Mouse (Mus musculus): ENCODE measurements around the gene Lcmt2.
"Not testable (repeated sequence)": the region's sequence is repeated elsewhere in the genome, so short reads cannot be mapped to it uniquely, and the experiment has no call there.

Gene Lcmt2

GRCm38 (mm10) chr2:121140018-121140882 lies at the start of gene Lcmt2, which contains the start of gene Adal:
Gene Lcmt2, minus strand, starts transcription at chr2:121140653.
Gene Adal, plus strand, starts transcription at chr2:121140428.
- no peak for DNase-seq (ENCODE audit: extremely low read depth, low read depth, low spot score)

- no peak for DNase-seq (ENCODE audit: extremely low read depth, low read depth, low spot score)
These were observed 48.1 kb upstream of the Lcmt2 start for GRCm38 (mm10) chr2:121188530-121188929.

- no peak for DNase-seq (ENCODE audit: extremely low read depth, low read depth, low spot score)
These were observed 43.7 kb upstream of the Lcmt2 start for GRCm38 (mm10) chr2:121184142-121184541.

GRCm38 (mm10) chr2:121183431-121183830 lies 43.0 kb upstream of the Lcmt2 start:
- no peak for DNase-seq (ENCODE audit: extremely low read depth, low read depth, low spot score)

- DNase-seq (ENCODE audit: extremely low read depth, low read depth, low spot score), result no peak
These were observed 38.5 kb upstream of the Lcmt2 start for GRCm38 (mm10) chr2:121178828-121179479.

- DNase-seq (ENCODE audit: extremely low read depth, low read depth, low spot score), result no peak
These were observed 30.7 kb upstream of the Lcmt2 start, which contains the start of gene Zscan29 for GRCm38 (mm10) chr2:121170980-121171742. Gene Zscan29, minus strand, starts transcription at chr2:121171125.

GRCm38 (mm10) chr2:121170481-121170971 lies 30.1 kb upstream of the Lcmt2 start, which contains the start of gene Tubgcp4:
Gene Tubgcp4, plus strand, starts transcription at chr2:121170654.
- DNase-seq (ENCODE audit: extremely low read depth, low read depth, low spot score), result no peak

- no peak for DNase-seq (ENCODE audit: extremely low read depth, low read depth, low spot score)
These were observed 29.4 kb upstream of the Lcmt2 start for GRCm38 (mm10) chr2:121169902-121170301.

- DNase-seq (ENCODE audit: extremely low read depth, low read depth, low spot score), result no peak
These were observed 28.7 kb upstream of the Lcmt2 start for GRCm38 (mm10) chr2:121169173-121169572.

- DNase-seq (ENCODE audit: extremely low read depth, low read depth, low spot score), result no peak
These were observed 12.6 kb upstream of the Lcmt2 start for GRCm38 (mm10) chr2:121153100-121153499.

- DNase-seq (ENCODE audit: extremely low read depth, low read depth, low spot score), result no peak
These were observed 9.2 kb upstream of the Lcmt2 start for GRCm38 (mm10) chr2:121149679-121150078.

GRCm38 (mm10) chr2:121142415-121142814 lies 2.0 kb upstream of the Lcmt2 start:
- DNase-seq (ENCODE audit: extremely low read depth, low read depth, low spot score), result no peak

GRCm38 (mm10) chr2:121141216-121142035 lies 973 bp upstream of the Lcmt2 start:
- no peak for DNase-seq (ENCODE audit: extremely low read depth, low read depth, low spot score)

GRCm38 (mm10) chr2:121139266-121140017 lies 1.0 kb downstream of the Lcmt2 start:
- no peak for DNase-seq (ENCODE audit: extremely low read depth, low read depth, low spot score)

- DNase-seq (ENCODE audit: extremely low read depth, low read depth, low spot score), result peak; percentile 58
These were observed 3.1 kb downstream of the Lcmt2 start for GRCm38 (mm10) chr2:121137371-121137770.

GRCm38 (mm10) chr2:121132822-121133221 lies 7.6 kb downstream of the Lcmt2 start:
- DNase-seq (ENCODE audit: extremely low read depth, low read depth, low spot score), result no peak

- no peak for DNase-seq (ENCODE audit: extremely low read depth, low read depth, low spot score)
These were observed 11.4 kb downstream of the Lcmt2 start for GRCm38 (mm10) chr2:121128865-121129620.

GRCm38 (mm10) chr2:121127536-121127935 lies 12.9 kb downstream of the Lcmt2 start:
- DNase-seq (ENCODE audit: extremely low read depth, low read depth, low spot score), result no peak

- DNase-seq (ENCODE audit: extremely low read depth, low read depth, low spot score), result not testable (repeated sequence)
These were observed 14.2 kb downstream of the Lcmt2 start for GRCm38 (mm10) chr2:121126302-121126701.
